Mouse (Mus musculus): Measurements from ENCODE around the gene Gabrb2.

GRCm38 (mm10) chr11:42581753-42582152 lies 162.2 kb downstream of the Gabrb2 start:
- TF ChIP-seq POLR2A (IDR thresholded peaks at IDR 0.05; ENCODE audit: low read depth, low read length), result no peak
- TF ChIP-seq CTCF (IDR thresholded peaks at IDR 0.05; ENCODE audit: extremely low read depth, insufficient read depth, insufficient read length, insufficient replicate concordance), result no peak
